Mouse (Mus musculus) G1E (cell line): ENCODE results near the gene Map3k20. TPM values are rescaled to one million over a fixed set of nuclear protein-coding genes. Genes with fewer than 3 reads are reported as not detected.

Experiments used
- ATAC-seq: 2 replicates; pipeline ENCODE4 v1.8.0; 2016; ENCODE audit warnings: mild to moderate bottlenecking; ENCODE audit not compliant: insufficient number of reproducible peaks, poor library complexity, low FRiP score, severe bottlenecking; ENCODE audit errors: extremely low read depth
- DNase-seq: peaks from one replicate; pipeline ENCODE4 v3.0.0; 2012; ENCODE audit warnings: low spot score
- H3K27me3 ChIP-seq: 2 replicates; pipeline ENCODE4 v1.6.1; 2012; ENCODE audit warnings: mild to moderate bottlenecking, low read length, inconsistent platforms; ENCODE audit not compliant: insufficient read depth
- H3K36me3 ChIP-seq: replicated peaks from 2 replicates; pipeline ENCODE3; 2012; ENCODE audit warnings: mild to moderate bottlenecking, inconsistent platforms
- H3K4me1 ChIP-seq: 2 replicates; pipeline ENCODE4 v1.6.1; 2012; ENCODE audit warnings: low read depth, low read length, inconsistent platforms, mixed read lengths; ENCODE audit not compliant: insufficient read depth
- H3K4me3 ChIP-seq: 2 replicates; pipeline ENCODE4 v1.5.1; 2012; ENCODE audit warnings: low read depth, mild to moderate bottlenecking, inconsistent platforms, low read length, moderate library complexity, mixed read lengths
- H3K9me3 ChIP-seq: replicated peaks from 2 replicates; pipeline ENCODE4 v1.6.1; 2012; ENCODE audit warnings: inconsistent platforms
- CTCF ChIP-seq: IDR thresholded peaks from 2 replicates; pipeline ENCODE4 v1.5.1; 2012; ENCODE audit warnings: low read depth, low read length, inconsistent platforms, mixed read lengths
- GATA1 ChIP-seq: IDR thresholded peaks from 2 replicates; pipeline ENCODE4 v1.6.1; 2012; ENCODE audit warnings: borderline replicate concordance, low read length, inconsistent platforms, mixed read lengths
- GATA2 ChIP-seq: IDR thresholded peaks from 2 replicates; pipeline ENCODE4 v1.6.1; 2012; ENCODE audit warnings: low read depth, low read length, inconsistent platforms, borderline replicate concordance
- POLR2AphosphoS5 ChIP-seq: IDR thresholded peaks from 2 replicates; pipeline ENCODE4 v1.6.1; 2012; ENCODE audit warnings: low read depth, low read length, inconsistent platforms; ENCODE audit not compliant: insufficient replicate concordance
- TAL1 ChIP-seq: conservative IDR thresholded peaks from 2 replicates; pipeline ENCODE4 v1.6.1; 2012; ENCODE audit warnings: low read depth, low read length, inconsistent platforms, mixed read lengths
- polyA plus RNA-seq: library from polyadenylated mRNA; stranded (reverse); fragments of >175 nt; gene quantifications from 2 replicates; pipeline ENCODE4 v1.2.3, GENCODE M21; 2012
- total RNA-seq, 2 experiments: library from RNA; stranded (forward) in 1 of 2; stranded (reverse) in 1 of 2; fragments of 200-1000 nt in 1 of 2; fragments of >200 nt in 1 of 2; fragmentation: Nextera tagmentation in 1 of 2; gene quantifications; 2 replicates each; pipeline ENCODE4 v1.2.3; 2014 to 2017

Gene Map3k20
- total and polyA plus RNA-seq, 3 experiments = 2.3 to 60.5 (median 23.2) TPM

DNA sequence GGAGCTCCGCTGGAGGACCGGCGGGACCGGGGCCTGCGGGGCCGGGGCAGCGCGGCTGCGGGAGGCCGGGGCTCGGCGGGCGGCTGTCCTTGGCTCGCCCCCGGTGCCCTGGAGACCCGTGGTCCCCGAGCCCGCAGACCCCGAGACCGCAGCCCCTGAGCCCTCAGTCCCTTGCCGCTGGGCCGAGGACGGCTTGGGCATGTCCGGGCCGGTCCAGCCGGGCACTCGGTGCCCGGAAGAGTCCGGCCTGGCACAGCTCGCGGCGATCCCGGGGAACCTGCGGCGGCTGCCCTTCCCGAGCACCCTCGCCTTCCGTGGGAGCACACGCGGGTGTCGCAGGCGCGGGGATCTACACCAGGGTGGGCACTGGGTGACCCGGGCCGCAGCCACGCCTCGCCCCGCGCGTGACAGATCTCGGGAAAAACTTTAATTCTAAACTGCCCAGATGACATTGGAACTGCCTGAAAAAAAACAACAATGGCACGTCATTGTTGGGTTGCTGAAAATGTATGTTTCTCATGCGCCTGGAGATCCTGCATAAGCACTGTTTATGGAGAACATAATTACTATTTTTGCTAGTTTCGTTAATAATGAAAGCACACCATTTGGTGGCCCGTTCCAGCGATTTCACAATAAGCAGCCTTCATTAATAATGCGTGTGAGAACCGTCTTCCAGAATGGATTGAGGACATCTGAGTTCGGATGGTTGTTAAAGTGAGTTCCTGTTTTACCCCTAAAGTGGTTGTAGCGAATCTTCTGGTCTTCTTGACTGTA is 638 bp downstream of the Map3k20 start:
- peaks cover 19% of the 10 kb centered on the region for H3K4me1 ChIP-seq
- H3K4me3 ChIP-seq = peak overlapping the region; percentile 86
- no peak for TF ChIP-seq POLR2AphosphoS5
- no peak for TF ChIP-seq GATA1
- no peak for TF ChIP-seq TAL1
- no peak for TF ChIP-seq CTCF
- TF ChIP-seq GATA2 = no peak
- H3K27me3 ChIP-seq = peaks cover 17% of the 10 kb centered on the region
- H3K36me3 ChIP-seq = peaks cover 16% of the 10 kb centered on the region
- peak; percentile 19 for DNase-seq
- no peak for ATAC-seq
- no peaks in the 10 kb centered on the region for H3K9me3 ChIP-seq

- Histone ChIP-seq H3K4me3 (peak overlapping the region; percentile 36; the same call in 1 of the 2 replicates), H3K27me3 (peaks cover 10% of the 10 kb centered on the region), H3K9me3 (no peaks in the 10 kb centered on the region), H3K36me3 (peaks cover 20% of the 10 kb centered on the region), H3K4me1 (peaks cover 22% of the 10 kb centered on the region)
- ATAC-seq (peak; percentile 57), DNase-seq (peak; percentile 45)
- TF ChIP-seq GATA2 (no peak), POLR2AphosphoS5 (no peak), CTCF (no peak), GATA1 (no peak), TAL1 (no peak)
Measured at GRCm38 (mm10) chr2:72287142-72287541, 1.7 kb downstream of the Map3k20 start.

GRCm38 (mm10) chr2:72288932-72289534 is 3.6 kb downstream of the Map3k20 start:
- Histone ChIP-seq H3K36me3 (peaks cover 26% of the 10 kb centered on the region), H3K27me3 (peaks cover 3% of the 10 kb centered on the region), H3K9me3 (no peaks in the 10 kb centered on the region), H3K4me1 (peaks cover 22% of the 10 kb centered on the region), H3K4me3 (no peak overlapping the region)
- no peak for DNase-seq
- ATAC-seq = no peak
- TF ChIP-seq GATA2 = no peak
- TF ChIP-seq GATA1 = no peak
- TF ChIP-seq TAL1 = no peak
- no peak for TF ChIP-seq CTCF
- TF ChIP-seq POLR2AphosphoS5 = no peak

GRCm38 (mm10) chr2:72291103-72291502 is 5.7 kb downstream of the Map3k20 start:
- DNase-seq (no peak), ATAC-seq (no peak)
- TF ChIP-seq CTCF (no peak), GATA1 (no peak), TAL1 (no peak), GATA2 (no peak)

GRCm38 (mm10) chr2:72292573-72292972 is 7.1 kb downstream of the Map3k20 start:
- H3K4me3 ChIP-seq = no peak overlapping the region
- H3K4me1 ChIP-seq = peaks cover 10% of the 10 kb centered on the region
- DNase-seq (no peak), ATAC-seq (no peak)
- peaks cover 51% of the 10 kb centered on the region for H3K36me3 ChIP-seq
- no peaks in the 10 kb centered on the region for H3K9me3 ChIP-seq
- TF ChIP-seq TAL1 = no peak
- TF ChIP-seq GATA1 = no peak
- no peak for TF ChIP-seq POLR2AphosphoS5
- no peak for TF ChIP-seq CTCF
- no peak for TF ChIP-seq GATA2
- no peaks in the 10 kb centered on the region for H3K27me3 ChIP-seq

More at GRCm38 (mm10) chr2:72291103-72291502, 5.7 kb downstream of the Map3k20 start:
- H3K27me3 ChIP-seq = no peaks in the 10 kb centered on the region
- H3K9me3 ChIP-seq = no peaks in the 10 kb centered on the region
- peaks cover 16% of the 10 kb centered on the region for H3K4me1 ChIP-seq
- H3K4me3 ChIP-seq = no peak overlapping the region
- H3K36me3 ChIP-seq = peaks cover 40% of the 10 kb centered on the region

GRCm38 (mm10) chr2:72294994-72295393 is 9.6 kb downstream of the Map3k20 start:
- ATAC-seq = no peak
- H3K36me3 ChIP-seq = peaks cover 59% of the 10 kb centered on the region

More at GRCm38 (mm10) chr2:72294994-72295393, 9.6 kb downstream of the Map3k20 start:
- no peaks in the 10 kb centered on the region for H3K9me3 ChIP-seq
- H3K4me3 ChIP-seq = no peak overlapping the region
- no peaks in the 10 kb centered on the region for H3K27me3 ChIP-seq
- DNase-seq = no peak
- no peak for TF ChIP-seq POLR2AphosphoS5
- no peak for TF ChIP-seq CTCF
- no peak for TF ChIP-seq TAL1
- no peak for TF ChIP-seq GATA1
- TF ChIP-seq GATA2 = no peak
- H3K4me1 ChIP-seq = peaks cover 2% of the 10 kb centered on the region; the same call in 1 of the 2 replicates
